Mouse (Mus musculus): Measurements from ENCODE around the gene Noct. TPM values are rescaled to one million over a fixed set of nuclear protein-coding genes. Genes with fewer than 3 reads are reported as not detected.
"Not testable (repeated sequence)": the region's sequence is repeated elsewhere in the genome, so short reads cannot be mapped to it uniquely, and the experiment has no call there.

Gene Noct
- polyA plus RNA-seq, 1 experiment: 6.1 TPM

GRCm38 (mm10) chr3:51215681-51216080 is 8.6 kb upstream of the Noct start:
- no peaks in the 10 kb centered on the region for H3K4me1 ChIP-seq (ENCODE audit: control insufficient read depth, insufficient read depth, insufficient read length)
- TF ChIP-seq POLR2A (IDR thresholded peaks at IDR 0.05; ENCODE audit: low read depth, low read length) (no peak), CTCF (IDR thresholded peaks at IDR 0.05; ENCODE audit: extremely low read depth, insufficient read depth, insufficient read length, insufficient replicate concordance) (no peak)
- DNase-seq (ENCODE audit: low read depth in 1 of 2, low spot score in 2 of 2): no peak
- H3K27me3 ChIP-seq (ENCODE audit: control insufficient read depth, insufficient read depth, low read length): no peaks in the 10 kb centered on the region
- H3K36me3 ChIP-seq (ENCODE audit: control insufficient read depth, insufficient read depth, low read length): no peaks in the 10 kb centered on the region
- no peak overlapping the region for H3K4me3 ChIP-seq (ENCODE audit: extremely low read depth, insufficient read depth, insufficient read length)
- 88% methylated on average over 6 of the region's 6 CpGs for WGBS
- H3K27ac ChIP-seq (ENCODE audit: insufficient read depth, low read length): no peak overlapping the region

- not testable (repeated sequence) for H3K27me3 ChIP-seq (ENCODE audit: control insufficient read depth, insufficient read depth, low read length); H3K36me3 ChIP-seq (ENCODE audit: control insufficient read depth, insufficient read depth, low read length); H3K4me1 ChIP-seq (ENCODE audit: control insufficient read depth, insufficient read depth, insufficient read length); DNase-seq (ENCODE audit: low read depth in 1 of 2, low spot score in 2 of 2); H3K27ac ChIP-seq (ENCODE audit: insufficient read depth, low read length); H3K4me3 ChIP-seq (ENCODE audit: extremely low read depth, insufficient read depth, insufficient read length)
- WGBS: 94% methylated on average over 7 of the region's 10 CpGs
Measured at GRCm38 (mm10) chr3:51216351-51216750, 7.9 kb upstream of the Noct start.

GRCm38 (mm10) chr3:51218385-51218784 is 5.9 kb upstream of the Noct start:
- H3K36me3 ChIP-seq (ENCODE audit: control insufficient read depth, insufficient read depth, low read length); H3K4me1 ChIP-seq (ENCODE audit: control insufficient read depth, insufficient read depth, insufficient read length); DNase-seq (ENCODE audit: low read depth in 1 of 2, low spot score in 2 of 2); H3K27ac ChIP-seq (ENCODE audit: insufficient read depth, low read length); H3K27me3 ChIP-seq (ENCODE audit: control insufficient read depth, insufficient read depth, low read length); H3K4me3 ChIP-seq (ENCODE audit: extremely low read depth, insufficient read depth, insufficient read length): not testable (repeated sequence)
- 95% methylated on average over 6 of the region's 6 CpGs for WGBS

- Histone ChIP-seq H3K27ac (ENCODE audit: insufficient read depth, low read length) (no peak overlapping the region), H3K4me3 (ENCODE audit: extremely low read depth, insufficient read depth, insufficient read length) (no peak overlapping the region), H3K27me3 (ENCODE audit: control insufficient read depth, insufficient read depth, low read length) (no peaks in the 10 kb centered on the region), H3K36me3 (ENCODE audit: control insufficient read depth, insufficient read depth, low read length) (no peaks in the 10 kb centered on the region), H3K4me1 (ENCODE audit: control insufficient read depth, insufficient read depth, insufficient read length) (no peaks in the 10 kb centered on the region)
- WGBS: 95% methylated on average over 5 of the region's 5 CpGs
- DNase-seq (ENCODE audit: low read depth in 1 of 2, low spot score in 2 of 2): no peak
- TF ChIP-seq CTCF (IDR thresholded peaks at IDR 0.05; ENCODE audit: extremely low read depth, insufficient read depth, insufficient read length, insufficient replicate concordance): no peak
- TF ChIP-seq POLR2A (IDR thresholded peaks at IDR 0.05; ENCODE audit: low read depth, low read length): no peak
Measured at GRCm38 (mm10) chr3:51219213-51219612, 5.0 kb upstream of the Noct start.

- Histone ChIP-seq H3K27ac (ENCODE audit: insufficient read depth, low read length) (no peak overlapping the region), H3K27me3 (ENCODE audit: control insufficient read depth, insufficient read depth, low read length) (no peaks in the 10 kb centered on the region), H3K36me3 (ENCODE audit: control insufficient read depth, insufficient read depth, low read length) (no peaks in the 10 kb centered on the region), H3K4me3 (ENCODE audit: extremely low read depth, insufficient read depth, insufficient read length) (no peak overlapping the region), H3K4me1 (ENCODE audit: control insufficient read depth, insufficient read depth, insufficient read length) (no peaks in the 10 kb centered on the region)
- DNase-seq (ENCODE audit: low read depth in 1 of 2, low spot score in 2 of 2): no peak
- 60% methylated on average over 4 of the region's 4 CpGs for WGBS
- TF ChIP-seq CTCF (IDR thresholded peaks at IDR 0.05; ENCODE audit: extremely low read depth, insufficient read depth, insufficient read length, insufficient replicate concordance) (no peak), POLR2A (IDR thresholded peaks at IDR 0.05; ENCODE audit: low read depth, low read length) (no peak)
Measured at GRCm38 (mm10) chr3:51220846-51221245, 3.4 kb upstream of the Noct start.

- no peak for DNase-seq (ENCODE audit: low read depth in 1 of 2, low spot score in 2 of 2)
- Histone ChIP-seq H3K27me3 (ENCODE audit: control insufficient read depth, insufficient read depth, low read length) (no peaks in the 10 kb centered on the region), H3K4me3 (ENCODE audit: extremely low read depth, insufficient read depth, insufficient read length) (no peak overlapping the region), H3K36me3 (ENCODE audit: control insufficient read depth, insufficient read depth, low read length) (no peaks in the 10 kb centered on the region), H3K27ac (ENCODE audit: insufficient read depth, low read length) (no peak overlapping the region), H3K4me1 (ENCODE audit: control insufficient read depth, insufficient read depth, insufficient read length) (no peaks in the 10 kb centered on the region)
- TF ChIP-seq CTCF (IDR thresholded peaks at IDR 0.05; ENCODE audit: extremely low read depth, insufficient read depth, insufficient read length, insufficient replicate concordance) (no peak), POLR2A (IDR thresholded peaks at IDR 0.05; ENCODE audit: low read depth, low read length) (no peak)
- 85% methylated on average over 8 of the region's 8 CpGs for WGBS
Measured at GRCm38 (mm10) chr3:51221847-51222246, 2.4 kb upstream of the Noct start.

- TF ChIP-seq CTCF (IDR thresholded peaks at IDR 0.05; ENCODE audit: extremely low read depth, insufficient read depth, insufficient read length, insufficient replicate concordance) (no peak), POLR2A (IDR thresholded peaks at IDR 0.05; ENCODE audit: low read depth, low read length) (no peak)
- 89% methylated on average over 6 of the region's 6 CpGs for WGBS
Measured at GRCm38 (mm10) chr3:51222302-51222701, 1.9 kb upstream of the Noct start.

More at GRCm38 (mm10) chr3:51222302-51222701, 1.9 kb upstream of the Noct start:
- no peak for DNase-seq (ENCODE audit: low read depth in 1 of 2, low spot score in 2 of 2)
- Histone ChIP-seq H3K27me3 (ENCODE audit: control insufficient read depth, insufficient read depth, low read length) (no peaks in the 10 kb centered on the region), H3K4me3 (ENCODE audit: extremely low read depth, insufficient read depth, insufficient read length) (no peak overlapping the region), H3K36me3 (ENCODE audit: control insufficient read depth, insufficient read depth, low read length) (no peaks in the 10 kb centered on the region), H3K27ac (ENCODE audit: insufficient read depth, low read length) (no peak overlapping the region), H3K4me1 (ENCODE audit: control insufficient read depth, insufficient read depth, insufficient read length) (no peaks in the 10 kb centered on the region)
